Mouse (Mus musculus): ENCODE data around the gene Snx11.
"Not testable (repeated sequence)": the region's sequence is repeated elsewhere in the genome, so short reads cannot be mapped to it uniquely, and the experiment has no call there.

Snx11 gene

GRCm38 (mm10) chr11:96796081-96796480 lies 18.7 kb upstream of the Snx11 start:
- DNase-seq (ENCODE audit: inconsistent ontology term), result no peak

- DNase-seq (ENCODE audit: inconsistent ontology term), result no peak
These were observed 18.1 kb upstream of the Snx11 start for GRCm38 (mm10) chr11:96795491-96795890.

- DNase-seq (ENCODE audit: inconsistent ontology term), result no peak
These were observed 13.3 kb upstream of the Snx11 start for GRCm38 (mm10) chr11:96790681-96791080.

GRCm38 (mm10) chr11:96789990-96790389 lies 12.6 kb upstream of the Snx11 start:
- peak; percentile 17 for DNase-seq (ENCODE audit: inconsistent ontology term)

- peak; percentile 96 for DNase-seq (ENCODE audit: inconsistent ontology term)
These were observed 11.8 kb upstream of the Snx11 start, which contains the start of gene Cbx1 for GRCm38 (mm10) chr11:96788871-96789795. Gene Cbx1 (plus strand): TSS chr11:96789127.

- DNase-seq (ENCODE audit: inconsistent ontology term), result no peak
These were observed 9.5 kb upstream of the Snx11 start for GRCm38 (mm10) chr11:96786731-96787450.

- peak; percentile 34 for DNase-seq (ENCODE audit: inconsistent ontology term)
These were observed 7.5 kb upstream of the Snx11 start for GRCm38 (mm10) chr11:96784847-96785246.

GRCm38 (mm10) chr11:96781425-96781824 lies 4.1 kb upstream of the Snx11 start:
- no peak for DNase-seq (ENCODE audit: inconsistent ontology term)

GRCm38 (mm10) chr11:96780306-96780705 lies 2.9 kb upstream of the Snx11 start:
- DNase-seq (ENCODE audit: inconsistent ontology term), result no peak

- not testable (repeated sequence) for DNase-seq (ENCODE audit: inconsistent ontology term)
These were observed 785 bp upstream of the Snx11 start for GRCm38 (mm10) chr11:96778061-96778627.

GRCm38 (mm10) chr11:96776068-96776467 lies 1.3 kb downstream of the Snx11 start:
- no peak for DNase-seq (ENCODE audit: inconsistent ontology term)

- no peak for DNase-seq (ENCODE audit: inconsistent ontology term)
These were observed 1.7 kb downstream of the Snx11 start for GRCm38 (mm10) chr11:96775665-96776064.

GRCm38 (mm10) chr11:96775063-96775462 lies 2.3 kb downstream of the Snx11 start:
- DNase-seq (ENCODE audit: inconsistent ontology term), result no peak

- DNase-seq (ENCODE audit: inconsistent ontology term), result no peak
These were observed 2.8 kb downstream of the Snx11 start for GRCm38 (mm10) chr11:96774536-96774935.

- no peak for DNase-seq (ENCODE audit: inconsistent ontology term)
These were observed 4.9 kb downstream of the Snx11 start for GRCm38 (mm10) chr11:96772413-96772812.

GRCm38 (mm10) chr11:96771274-96771975 lies 5.9 kb downstream of the Snx11 start:
- no peak for DNase-seq (ENCODE audit: inconsistent ontology term)

- no peak for DNase-seq (ENCODE audit: inconsistent ontology term)
These were observed 9.1 kb downstream of the Snx11 start for GRCm38 (mm10) chr11:96768240-96768639.

- no peak for DNase-seq (ENCODE audit: inconsistent ontology term)
These were observed 10.3 kb downstream of the Snx11 start for GRCm38 (mm10) chr11:96767096-96767495.

GRCm38 (mm10) chr11:96766555-96766954 lies 10.8 kb downstream of the Snx11 start:
- peak; percentile 88 for DNase-seq (ENCODE audit: inconsistent ontology term)

- no peak for DNase-seq (ENCODE audit: inconsistent ontology term)
These were observed 11.7 kb downstream of the Snx11 start for GRCm38 (mm10) chr11:96765645-96766044.

GRCm38 (mm10) chr11:96764511-96765350 lies 12.6 kb downstream of the Snx11 start:
- no peak for DNase-seq (ENCODE audit: inconsistent ontology term)
